Mouse (Mus musculus) spleen, adult 12 weeks (tissue): ENCODE measurements around the gene Slc22a2.
"Not testable (repeated sequence)": the region's sequence is repeated elsewhere in the genome, so short reads cannot be mapped to it uniquely, and the experiment has no call there.

Source experiments
- DNase-seq: peaks from one replicate; pipeline ENCODE4 v3.0.0; 2022; ENCODE audit warnings: low spot score

The Slc22a2 gene

GRCm38 (mm10) chr17:12630976-12631730 is 47.2 kb downstream of the Slc22a2 start:
- no peak for DNase-seq

DNA sequence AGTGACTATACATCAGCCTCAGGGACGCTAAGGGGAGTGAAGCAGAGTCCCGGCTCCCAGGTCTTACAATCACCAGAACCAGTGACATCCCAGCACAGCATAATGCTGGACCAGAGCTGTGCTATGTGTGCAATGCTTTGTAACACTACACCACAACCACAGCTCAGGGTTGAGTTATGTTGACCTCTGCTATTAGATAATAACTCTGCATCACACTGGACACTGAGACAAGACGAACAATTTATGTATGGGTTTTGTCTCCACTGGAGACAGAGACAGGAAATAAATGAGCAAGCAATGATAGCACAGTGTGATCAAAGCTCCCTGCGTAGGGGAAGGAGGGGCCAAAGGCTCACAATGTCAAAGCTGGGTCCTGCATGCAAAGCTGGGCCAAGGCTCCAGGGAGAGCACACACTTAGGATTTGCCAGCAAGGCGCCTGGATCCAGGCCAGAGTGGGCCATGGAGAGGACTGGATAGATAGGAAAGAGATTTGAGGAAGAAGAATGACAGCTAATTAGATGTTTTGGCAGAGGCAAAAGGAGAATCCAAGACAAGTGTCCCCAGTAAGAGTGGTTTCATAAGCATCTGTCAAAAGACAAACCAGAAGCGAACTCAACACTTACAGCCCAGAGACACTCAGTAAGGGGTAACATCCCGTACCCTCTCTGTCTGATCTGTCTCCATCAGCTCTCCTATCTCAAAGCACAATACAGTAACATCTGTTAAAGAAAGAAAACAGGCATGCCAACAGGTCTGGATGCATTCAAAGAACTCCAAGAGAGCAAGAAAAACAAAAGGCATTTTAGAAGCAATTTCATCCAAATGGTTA is 48.1 kb downstream of the Slc22a2 start:
- no peak for DNase-seq

DNA sequence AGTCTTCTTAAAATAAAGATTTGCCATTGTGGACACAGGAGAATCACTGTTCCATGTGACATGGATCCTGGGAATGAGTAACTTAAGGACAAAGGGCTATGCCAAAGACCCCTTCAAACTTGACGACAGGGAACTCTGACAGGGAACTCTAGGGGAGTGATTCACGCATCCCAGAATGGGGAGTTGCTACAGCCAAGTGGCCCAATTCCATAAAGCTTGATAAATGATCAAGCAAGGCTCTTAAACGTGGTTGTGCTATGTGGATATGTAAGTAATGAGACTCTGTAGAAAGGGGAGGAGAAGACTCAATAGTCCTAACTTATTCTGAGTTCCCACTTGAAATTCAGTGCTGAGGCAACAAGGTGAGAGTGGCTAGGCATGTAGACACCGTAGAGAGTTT is 50.9 kb downstream of the Slc22a2 start:
- no peak for DNase-seq

- DNase-seq, result no peak
Observed at GRCm38 (mm10) chr17:12639585-12639984, 55.7 kb downstream of the Slc22a2 start.

DNA sequence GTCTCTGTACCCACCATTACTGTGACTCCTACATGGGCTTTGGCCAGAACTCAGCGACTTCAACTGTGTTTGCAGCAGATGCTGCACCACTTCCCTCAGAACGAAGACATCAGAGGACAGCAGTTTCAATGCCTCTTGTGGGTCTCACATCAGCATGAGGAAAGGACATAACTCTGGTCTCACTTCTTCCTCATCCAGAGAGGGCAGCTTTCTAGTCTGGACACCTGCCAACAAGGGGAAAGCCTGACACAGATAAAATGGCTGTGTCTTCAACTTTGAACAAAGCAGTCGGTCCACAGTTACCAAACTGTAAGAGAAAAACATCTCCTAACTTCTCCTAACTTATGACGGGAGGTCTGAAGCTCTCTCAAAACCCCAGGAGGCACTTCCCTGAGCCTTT is 57.2 kb downstream of the Slc22a2 start:
- no peak for DNase-seq

GRCm38 (mm10) chr17:12645461-12645860 is 61.5 kb downstream of the Slc22a2 start:
- DNase-seq, result no peak

GRCm38 (mm10) chr17:12652604-12653003 is 68.7 kb downstream of the Slc22a2 start:
- DNase-seq, result no peak

DNA sequence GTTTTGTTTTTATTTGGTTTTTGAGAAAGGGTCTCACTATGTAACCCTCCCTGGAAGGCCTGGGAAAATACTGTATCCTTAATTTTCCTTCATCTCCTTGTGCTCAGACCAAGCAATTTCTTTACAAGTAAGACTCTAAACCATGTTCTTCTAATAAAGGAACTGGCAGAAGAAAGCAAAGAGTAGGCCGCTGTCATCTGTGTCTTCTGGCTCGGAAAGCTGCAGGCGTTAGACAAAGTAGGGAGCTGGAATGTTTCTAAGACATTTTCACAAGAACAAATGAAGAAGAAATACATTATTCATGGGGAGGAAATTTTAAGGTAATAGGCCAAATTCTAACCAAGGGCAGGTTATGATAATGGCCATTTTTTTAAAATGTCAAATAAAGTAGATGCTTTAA is 70.1 kb downstream of the Slc22a2 start:
- no peak for DNase-seq

DNA sequence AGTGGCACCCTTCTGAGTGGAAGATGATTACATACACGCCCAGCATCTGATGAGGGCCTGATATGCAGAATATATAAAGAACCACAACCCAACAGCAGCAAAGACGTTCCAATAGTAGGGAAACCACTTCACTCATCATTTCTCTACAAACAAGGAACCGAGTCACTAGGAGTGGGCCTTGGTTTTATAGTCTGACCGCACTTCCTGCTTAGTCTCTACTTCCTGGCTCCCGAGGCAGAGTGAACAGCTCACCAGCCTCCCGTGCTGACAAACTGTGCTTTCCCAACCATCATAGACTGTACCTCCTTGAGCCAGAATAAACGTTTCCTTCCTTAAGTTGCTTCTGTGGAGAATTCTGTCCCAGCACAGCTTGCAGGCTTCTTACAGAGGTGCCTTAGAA is 71.9 kb downstream of the Slc22a2 start:
- DNase-seq, result no peak

- no peak for DNase-seq
Observed at GRCm38 (mm10) chr17:12658784-12659183, 74.9 kb downstream of the Slc22a2 start.

DNA sequence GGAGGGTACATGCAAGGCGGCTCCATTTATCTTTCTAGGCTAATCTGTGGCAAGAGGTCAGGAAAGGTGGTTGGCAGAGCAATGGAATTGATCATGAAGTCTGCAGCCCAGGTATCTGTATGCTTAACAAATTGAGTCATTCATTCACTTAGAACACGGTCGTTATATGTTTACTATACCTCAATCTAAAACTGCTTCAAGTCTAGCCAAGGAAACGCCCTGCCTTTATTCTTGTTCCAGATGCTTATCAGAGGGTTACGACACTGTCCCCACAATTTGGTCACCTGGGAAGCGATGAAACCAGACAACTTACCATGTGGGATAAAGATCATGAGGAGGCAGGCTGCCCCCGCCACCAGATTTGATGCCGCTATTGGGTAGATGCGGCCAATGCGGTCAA is 75.3 kb downstream of the Slc22a2 start:
- no peak for DNase-seq

DNA sequence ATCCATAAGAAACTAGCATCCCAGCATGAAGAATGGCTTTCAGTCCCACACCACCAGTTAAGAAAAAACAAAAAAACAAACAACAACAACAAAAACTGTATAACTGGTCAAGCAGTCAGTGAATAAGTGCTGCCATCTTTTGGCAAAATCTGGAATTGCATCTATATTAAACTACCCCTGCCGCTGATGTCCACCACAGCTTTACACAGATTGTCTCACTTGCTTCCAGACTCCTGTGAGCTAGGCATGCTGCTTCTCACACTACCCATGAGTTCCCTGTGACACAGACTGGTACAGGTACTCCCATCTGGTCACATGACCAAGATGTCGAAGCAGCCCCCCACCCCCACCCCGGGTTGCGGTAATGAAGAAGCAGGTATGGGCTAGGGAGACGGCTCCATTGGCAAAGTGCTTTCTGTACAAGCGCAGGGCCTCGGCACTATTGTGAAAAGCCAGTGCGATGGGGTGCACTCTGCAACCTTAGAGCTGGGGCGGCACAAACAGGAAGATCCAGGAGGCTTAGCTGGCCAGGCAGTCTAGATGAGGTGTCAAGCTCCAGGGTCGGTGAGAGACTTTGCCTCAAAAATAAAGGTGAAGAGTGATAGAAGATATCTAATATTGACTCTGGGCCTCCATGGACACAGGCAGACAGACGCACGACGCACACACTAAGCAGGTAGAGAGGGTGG is 76.8 kb downstream of the Slc22a2 start:
- DNase-seq, result no peak

DNA sequence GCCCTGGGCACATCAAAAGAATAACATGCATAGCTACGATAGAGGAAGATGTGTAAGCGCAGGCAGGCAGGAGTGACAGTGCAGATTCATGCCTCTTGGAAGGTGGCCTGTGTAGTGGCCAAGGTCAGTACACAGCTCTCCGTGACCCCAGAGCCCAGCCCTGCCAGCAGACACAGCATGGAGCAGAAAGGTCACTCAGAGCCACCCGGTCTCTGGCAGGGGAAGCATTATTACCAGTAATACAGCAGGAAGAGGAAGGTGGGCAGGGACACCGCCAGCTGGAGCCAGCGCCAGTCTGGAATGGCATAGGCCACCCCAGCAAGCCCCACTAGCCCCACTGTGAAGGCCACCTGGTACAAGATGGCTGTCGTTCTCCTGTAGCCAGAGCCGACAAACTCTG is 80.2 kb downstream of the Slc22a2 start:
- no peak for DNase-seq

DNA sequence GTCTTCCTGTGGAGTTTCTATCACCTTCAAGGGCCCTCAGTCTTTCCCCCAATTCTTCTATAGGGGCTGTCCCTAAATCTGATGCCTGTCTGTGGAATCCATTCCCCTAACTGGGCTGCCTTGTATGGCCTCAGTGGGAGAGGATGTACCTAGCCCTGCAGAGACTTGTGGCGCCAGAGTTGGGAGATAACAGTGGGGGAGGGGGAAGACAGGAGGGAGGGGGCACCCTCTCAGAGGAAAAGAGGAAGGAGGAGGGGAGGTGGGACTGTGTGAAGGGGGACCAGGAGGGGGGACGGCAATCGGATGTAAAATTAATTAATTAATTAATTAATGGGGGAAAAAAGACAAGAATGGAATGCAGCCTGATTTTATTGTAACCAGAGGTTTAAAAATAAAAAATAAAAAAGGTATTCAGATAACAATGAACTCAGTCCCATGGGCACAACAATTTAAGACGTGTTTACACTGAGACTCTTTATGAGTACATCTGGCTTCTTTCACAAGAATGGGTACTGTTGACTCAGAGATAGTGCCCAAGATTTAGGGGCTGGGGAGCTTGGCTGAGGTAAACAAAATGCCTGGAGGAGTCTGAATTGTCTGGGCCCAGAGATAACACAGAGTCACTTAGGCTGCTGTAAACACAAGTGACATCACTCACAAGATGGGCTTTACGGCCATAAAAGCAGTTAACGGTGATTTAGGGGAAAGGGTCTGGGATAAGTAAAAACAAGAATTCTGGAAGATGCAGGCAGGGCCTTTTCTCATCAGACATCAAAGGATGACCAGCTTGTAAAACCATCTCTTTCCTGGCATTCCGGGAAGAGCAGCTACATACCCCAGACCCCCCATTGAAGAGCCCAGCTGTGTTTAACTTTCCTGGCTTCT is 84.8 kb downstream of the Slc22a2 start:
- no peak for DNase-seq

GRCm38 (mm10) chr17:12669363-12669679 is 85.4 kb downstream of the Slc22a2 start:
- no peak for DNase-seq

GRCm38 (mm10) chr17:12671029-12671605 is 87.2 kb downstream of the Slc22a2 start:
- DNase-seq, result no peak

- no peak for DNase-seq
Observed at GRCm38 (mm10) chr17:12672285-12672790, 88.4 kb downstream of the Slc22a2 start.

GRCm38 (mm10) chr17:12673871-12674270 is 89.9 kb downstream of the Slc22a2 start:
- no peak for DNase-seq

- DNase-seq, result not testable (repeated sequence)
Observed at GRCm38 (mm10) chr17:12674980-12675379, 91.0 kb downstream of the Slc22a2 start.

DNA sequence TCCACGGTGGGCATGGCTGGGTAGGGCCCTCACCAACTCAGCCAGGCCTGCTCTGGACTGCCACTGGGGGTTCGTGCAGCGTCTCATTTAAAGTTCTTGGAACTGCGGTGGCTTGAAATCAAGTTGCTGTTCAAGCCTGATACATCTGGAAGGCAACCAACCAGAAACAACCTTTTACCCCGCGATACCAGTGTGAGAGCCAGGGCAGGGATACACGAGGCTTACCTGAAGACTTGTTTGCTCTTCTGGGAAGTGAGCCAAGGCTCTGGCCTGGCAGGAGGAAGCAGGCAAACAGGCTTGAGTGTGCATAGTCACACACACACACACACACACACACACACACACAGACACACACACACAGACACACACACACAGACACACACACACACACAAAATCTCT is 91.7 kb downstream of the Slc22a2 start, which contains the start of gene Slc22a1:
Gene Slc22a1 (minus strand): TSS at position 184 of the 400 bp plus-strand sequence.
- no peak for DNase-seq

DNA sequence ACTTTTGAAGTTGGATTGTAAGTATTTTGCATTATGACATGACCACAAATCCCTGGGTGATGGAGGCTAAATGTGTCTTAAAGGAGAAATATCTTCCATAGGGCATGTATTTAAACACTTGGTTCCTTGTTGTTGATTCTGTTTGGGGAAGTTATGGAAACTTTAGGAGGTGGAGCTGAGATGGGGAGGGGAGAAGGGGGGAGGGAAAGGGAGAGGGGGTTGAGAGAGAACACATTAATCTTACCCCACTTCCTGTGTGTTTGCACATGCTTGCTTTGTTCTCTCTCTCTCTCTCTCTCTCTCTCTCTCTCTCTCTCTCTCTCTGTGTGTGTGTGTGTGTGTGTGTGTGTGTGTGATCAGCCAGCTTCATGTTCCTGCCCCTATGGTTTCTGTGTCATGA is 93.2 kb downstream of the Slc22a2 start:
- no peak for DNase-seq
